Mouse (Mus musculus): Measurements from ENCODE around the gene Gm20388.

Gm20388 gene

DNA sequence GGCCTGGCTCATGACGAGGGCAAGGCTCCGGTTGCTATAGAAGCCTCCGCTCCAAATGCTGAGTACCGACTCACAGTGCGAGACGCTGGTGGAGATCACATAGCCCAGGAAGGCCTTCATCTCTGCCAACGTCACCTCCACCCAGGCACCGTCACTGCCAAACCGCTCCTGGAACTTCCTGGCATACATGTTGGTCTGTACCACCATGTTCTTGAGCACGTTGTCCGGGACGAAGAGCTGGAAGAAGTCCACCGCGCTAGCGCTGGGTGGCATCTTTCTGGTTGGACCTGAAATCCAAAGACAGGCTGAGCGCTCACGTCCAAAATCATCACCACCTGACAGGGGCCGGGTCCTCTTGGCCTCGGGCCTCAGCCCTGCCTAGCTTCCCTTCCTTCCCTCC, 4473.7 kb downstream of the Gm20388 start:
- DNase-seq (ENCODE audit: low spot score), result no peak

GRCm38 (mm10) chr8:124386225-124386899, 4475.7 kb downstream of the Gm20388 start:
- no peak for DNase-seq (ENCODE audit: low spot score)

DNA sequence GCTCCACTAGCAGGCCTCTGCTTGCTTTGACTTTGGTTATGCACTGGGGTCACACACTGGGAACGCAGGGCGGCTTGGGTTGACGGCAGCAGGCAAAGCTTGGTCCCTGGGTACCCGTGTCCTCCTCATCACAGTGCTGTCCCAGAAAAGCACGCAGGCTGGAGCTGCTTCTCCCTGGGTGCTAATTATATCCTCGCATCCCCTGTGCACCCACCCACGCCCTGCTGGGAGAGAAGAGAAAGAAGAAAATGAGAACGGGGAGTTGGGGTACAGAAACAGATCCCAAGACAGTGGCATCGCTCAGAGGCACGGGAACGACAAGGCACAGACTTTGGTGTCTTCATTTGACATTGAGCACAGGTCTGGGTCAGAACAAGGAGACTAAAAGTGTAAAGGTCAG, 4478.9 kb downstream of the Gm20388 start:
- DNase-seq (ENCODE audit: low spot score), result no peak

DNA sequence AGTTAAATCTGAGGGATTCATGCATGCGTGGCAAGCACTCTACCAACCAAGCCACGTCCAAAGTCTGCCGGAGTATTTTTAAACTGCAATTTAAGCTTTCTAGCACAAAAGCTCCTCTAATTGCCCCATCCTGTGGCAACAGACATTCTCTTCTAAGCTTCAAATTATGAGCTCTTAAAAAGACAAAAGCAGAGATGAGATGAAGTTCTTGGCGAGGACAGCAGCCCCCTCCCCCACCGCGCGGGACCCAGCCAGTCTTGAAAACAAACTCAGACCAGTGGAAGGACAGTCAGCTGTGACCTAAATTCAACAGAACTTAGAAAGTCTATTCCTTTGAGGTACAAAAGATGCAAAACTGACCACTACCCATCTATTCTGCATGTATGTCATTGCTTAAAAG, 4480.6 kb downstream of the Gm20388 start:
- no peak for DNase-seq (ENCODE audit: low spot score)

- no peak for DNase-seq (ENCODE audit: low spot score)
Observed at GRCm38 (mm10) chr8:124392271-124393012, 4481.8 kb downstream of the Gm20388 start.

DNA sequence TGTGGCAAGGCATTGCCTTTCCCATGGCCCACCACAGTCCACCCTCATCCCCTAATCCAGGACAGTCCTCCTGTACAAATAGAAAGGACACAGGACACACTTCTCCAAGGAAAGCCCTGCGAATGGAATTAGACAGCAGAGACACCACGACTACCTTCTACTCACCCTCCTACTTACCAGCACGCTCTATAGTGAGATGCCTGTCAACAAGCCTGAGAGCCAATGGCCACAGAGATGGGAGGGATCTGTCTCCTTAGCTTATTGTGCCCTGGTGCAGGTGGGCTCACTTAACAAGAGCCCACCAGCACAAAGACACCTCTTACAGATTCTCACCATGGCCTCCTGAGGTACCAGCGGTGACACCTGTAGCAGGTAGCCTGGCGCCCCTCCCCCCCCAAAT, 4482.4 kb downstream of the Gm20388 start:
- no peak for DNase-seq (ENCODE audit: low spot score)

DNA sequence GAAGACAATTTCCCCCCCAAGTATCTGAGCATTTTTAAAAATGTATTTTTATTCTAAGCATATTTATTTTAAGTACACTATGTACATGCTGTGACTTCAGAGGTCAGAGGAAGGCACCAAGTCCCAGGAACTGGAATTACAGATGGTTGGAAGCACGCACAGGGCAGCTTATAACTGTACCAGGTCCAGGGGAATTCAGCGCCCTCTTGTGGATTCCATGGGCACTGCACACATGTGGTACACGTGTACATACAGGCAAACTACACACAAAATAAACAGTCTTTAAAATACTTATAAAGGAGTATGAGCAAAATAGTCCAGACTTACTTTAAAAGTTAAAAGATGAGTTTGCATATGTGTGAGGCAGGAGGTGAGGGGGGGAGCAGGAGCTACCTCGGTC, 4483.3 kb downstream of the Gm20388 start:
- DNase-seq (ENCODE audit: low spot score), result no peak

- DNase-seq (ENCODE audit: low spot score), result no peak
Observed at GRCm38 (mm10) chr8:124394951-124395350, 4484.3 kb downstream of the Gm20388 start.

All from urinary bladder, postnatal 25 days (tissue).